Mouse (Mus musculus): ENCODE measurements around the gene Cox10.

The Cox10 gene

DNA sequence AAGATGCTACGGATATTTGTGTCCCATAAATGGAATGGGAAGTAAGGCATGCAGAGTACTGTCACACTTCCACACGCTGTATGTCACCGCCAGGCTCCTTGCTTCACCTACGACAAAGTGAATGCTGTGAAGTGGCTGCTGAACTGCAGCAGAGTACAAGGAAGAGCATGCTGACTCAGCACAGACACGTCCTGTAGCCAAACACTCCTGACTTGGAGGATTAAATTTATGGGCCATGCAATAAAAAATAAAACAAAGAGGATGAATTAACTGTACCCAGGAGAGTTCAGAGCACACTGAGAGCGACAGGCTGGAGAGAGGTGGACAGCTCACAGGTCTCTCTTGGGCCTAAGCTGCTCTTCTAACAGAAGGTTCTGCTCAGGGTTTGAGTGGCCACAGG lies 79.8 kb downstream of the Cox10 start:
- DNase-seq (ENCODE audit: low spot score), result no peak

DNA sequence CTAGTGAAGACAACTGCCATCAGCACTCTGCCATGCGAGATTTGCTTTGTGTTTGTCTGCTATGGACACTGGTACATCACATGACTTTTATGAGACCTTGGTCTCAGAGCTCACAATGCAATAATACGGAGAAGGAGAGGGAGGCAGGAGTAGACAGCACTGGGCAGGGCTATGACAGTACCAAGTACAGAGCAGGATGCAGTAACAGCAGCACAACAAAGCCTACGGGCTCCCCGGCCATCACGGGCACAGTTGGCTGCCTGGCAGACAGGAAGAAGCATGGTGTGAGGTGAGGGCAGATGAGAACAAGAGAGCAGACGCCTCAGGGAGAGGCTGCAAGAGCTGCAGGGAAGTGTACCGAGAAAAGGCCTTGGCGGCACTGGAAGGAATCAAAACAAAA lies 87.3 kb downstream of the Cox10 start:
- no peak for DNase-seq (ENCODE audit: low spot score)

DNA sequence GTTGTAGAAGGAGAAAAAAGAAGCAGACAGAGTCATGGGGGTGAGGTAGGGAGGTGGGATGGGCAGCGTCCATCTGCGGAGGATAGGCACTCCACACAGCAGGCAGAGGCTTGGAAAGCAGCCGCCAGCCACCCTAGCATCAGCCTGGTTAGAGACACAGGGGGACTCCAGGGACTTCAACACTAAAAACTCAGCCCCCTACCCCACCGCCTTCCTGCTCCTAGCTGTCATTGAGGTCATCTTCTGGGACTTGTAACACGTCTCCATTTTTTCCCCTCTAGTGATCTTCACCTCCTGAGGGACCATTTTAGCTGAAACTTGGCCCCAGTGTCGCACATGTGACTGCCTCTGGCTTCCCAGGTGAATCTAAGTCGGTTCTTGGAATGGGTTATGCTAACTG lies 88.5 kb downstream of the Cox10 start:
- DNase-seq (ENCODE audit: low spot score), result no peak

DNA sequence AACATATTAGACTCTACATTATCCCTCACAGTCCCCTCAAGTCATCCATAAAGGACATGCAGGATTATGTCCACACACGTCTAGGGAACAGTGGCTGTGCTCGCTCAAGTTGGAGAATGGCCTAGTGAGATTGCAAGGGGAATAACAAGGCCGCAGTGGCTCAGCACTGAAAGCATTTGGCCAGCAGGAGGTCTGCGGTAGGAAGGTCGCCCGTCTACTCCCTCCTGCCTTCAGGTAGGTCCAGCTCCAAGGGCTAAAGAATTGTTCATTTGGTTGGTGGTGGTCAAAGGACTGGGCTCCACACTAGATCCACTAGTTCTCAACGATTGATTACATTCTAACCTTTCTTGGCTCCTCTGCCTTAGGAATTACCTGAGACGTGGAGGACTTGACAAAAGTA lies 89.0 kb downstream of the Cox10 start:
- DNase-seq (ENCODE audit: low spot score), result no peak

DNA sequence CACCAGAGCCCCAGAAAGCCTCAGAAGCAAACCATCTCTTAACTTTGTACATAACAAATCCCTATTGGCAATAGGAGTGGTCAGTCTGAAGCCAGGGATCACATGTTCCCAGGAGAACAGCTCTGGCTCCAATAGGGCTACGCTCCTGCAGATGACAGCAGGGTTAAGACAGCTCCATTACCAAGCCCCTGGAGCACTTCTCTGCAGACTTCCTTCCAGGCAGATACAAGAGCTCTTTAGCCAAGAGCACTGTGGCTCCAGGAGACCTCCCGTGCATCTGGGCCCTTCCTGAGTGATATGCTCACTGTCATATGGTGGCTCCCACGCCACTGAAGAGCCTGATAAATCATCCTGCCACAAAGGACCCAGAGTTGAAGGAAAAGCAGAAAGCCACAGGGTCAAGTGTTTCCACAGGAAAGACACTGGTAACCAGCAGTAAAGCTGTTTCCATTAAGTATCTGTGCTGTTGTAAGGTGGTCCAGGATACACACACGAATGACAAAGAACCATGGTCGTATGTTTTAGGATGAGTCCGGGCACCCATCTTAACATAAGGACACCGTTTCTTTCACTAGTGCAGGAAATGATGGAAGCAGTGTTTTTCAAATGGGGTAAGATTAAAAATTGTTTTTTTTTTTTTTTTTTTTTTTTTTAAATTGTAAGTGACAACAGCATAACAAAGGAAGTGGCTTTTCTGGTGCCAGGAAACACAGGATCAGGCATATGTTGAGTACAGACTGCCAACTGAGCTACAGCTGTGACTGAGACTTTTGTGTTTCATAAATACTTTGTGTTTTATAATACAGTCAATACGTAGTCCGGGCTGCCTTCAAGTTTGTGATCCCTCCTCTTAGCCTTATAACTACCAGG lies 90.0 kb downstream of the Cox10 start:
- no peak for DNase-seq (ENCODE audit: low spot score)

DNA sequence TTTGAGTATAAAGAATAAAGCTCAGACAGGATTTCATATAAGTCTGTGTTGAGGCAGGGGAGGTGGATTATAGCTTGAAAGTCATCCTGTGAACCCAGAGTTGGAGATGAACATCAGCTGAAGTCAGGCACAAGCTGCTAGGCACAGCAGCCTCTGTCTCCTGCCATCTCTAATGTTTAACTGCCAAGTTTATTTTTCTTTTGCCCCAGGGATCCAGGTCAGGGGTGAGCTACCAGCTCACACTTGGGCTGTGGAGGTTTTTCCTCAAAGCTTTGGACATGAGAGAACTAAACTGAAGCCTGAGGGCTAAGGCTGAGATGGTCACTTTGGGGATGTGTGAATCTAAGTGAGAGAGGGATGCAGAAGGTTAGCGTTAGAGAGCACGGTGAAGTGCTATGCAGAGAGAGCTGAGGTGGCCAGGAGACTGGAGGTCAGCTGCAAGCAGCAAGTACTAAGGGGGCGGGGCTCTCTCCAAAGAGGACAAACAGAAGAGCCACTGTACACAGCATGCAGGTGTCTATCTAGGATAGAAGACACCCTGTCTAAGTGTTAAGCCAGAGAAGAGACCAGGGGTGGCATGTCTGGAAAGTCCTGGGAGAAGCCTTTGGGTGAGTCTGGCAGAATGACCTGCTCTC lies 91.1 kb downstream of the Cox10 start:
- no peak for DNase-seq (ENCODE audit: low spot score)

DNA sequence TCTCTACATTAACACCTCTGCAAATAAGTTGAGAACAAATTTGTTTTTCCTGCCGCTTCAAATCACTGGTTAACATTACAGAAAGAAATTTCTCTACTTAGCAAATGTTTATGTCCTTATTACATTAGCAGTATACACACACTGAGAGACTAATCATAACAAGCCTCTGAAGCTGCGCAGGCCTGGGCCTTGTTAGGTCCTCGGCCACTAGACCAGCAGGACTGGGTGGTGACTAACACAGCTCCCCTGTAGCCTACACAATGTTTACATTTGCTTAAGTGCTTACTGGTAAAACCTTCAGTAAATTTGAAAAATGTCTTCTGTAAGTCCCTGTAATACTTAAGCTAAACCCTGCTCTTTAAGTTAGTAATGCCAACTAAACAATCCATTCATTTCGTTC lies 92.6 kb downstream of the Cox10 start:
- DNase-seq (ENCODE audit: low spot score), result no peak

DNA sequence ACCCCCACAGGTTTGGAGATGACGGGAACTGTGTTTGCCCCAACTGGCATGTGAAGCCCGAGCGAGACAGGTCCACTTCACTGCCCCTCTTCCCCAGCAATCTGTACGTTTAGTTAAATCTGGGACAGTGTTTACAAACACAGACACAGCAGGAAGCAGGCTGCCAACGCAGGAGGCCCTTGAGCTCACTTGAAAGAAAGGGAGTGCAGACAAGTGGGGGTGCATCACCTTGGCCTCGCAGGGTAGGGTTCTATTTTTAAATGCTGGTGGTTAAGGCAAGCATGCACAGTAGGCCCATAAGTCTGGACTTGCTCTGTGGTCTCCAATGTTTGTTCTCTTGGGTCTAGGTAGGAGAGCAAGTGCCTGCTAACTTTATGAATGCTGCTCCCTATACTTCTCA lies 93.8 kb downstream of the Cox10 start:
- DNase-seq (ENCODE audit: low spot score), result no peak

DNA sequence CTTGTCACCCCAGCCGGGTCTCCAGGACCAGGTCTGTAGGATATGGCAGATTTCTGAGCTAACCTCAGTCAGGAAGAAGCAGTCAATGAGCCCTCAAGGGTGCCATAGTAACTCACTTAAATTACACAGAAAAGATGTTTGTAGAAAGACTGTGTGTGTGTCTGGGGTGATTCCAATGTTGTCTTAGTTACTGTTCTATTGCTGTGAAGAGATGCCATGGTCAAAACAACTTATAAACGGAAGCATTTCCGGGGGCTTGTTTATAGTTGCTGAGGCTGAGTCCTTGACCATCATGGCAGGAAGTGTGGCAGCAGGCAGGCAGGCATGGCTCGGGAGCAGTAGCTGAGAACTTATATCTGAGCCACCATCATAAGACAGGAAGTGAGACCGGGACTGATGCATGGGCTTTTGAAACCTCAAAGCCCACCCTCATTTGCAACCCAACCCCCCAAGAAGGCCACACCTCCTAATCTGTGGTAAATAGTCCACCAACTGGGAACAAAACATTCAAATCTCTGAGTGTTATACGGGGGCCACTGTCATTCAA lies 94.6 kb downstream of the Cox10 start:
- DNase-seq (ENCODE audit: low spot score), result no peak

DNA sequence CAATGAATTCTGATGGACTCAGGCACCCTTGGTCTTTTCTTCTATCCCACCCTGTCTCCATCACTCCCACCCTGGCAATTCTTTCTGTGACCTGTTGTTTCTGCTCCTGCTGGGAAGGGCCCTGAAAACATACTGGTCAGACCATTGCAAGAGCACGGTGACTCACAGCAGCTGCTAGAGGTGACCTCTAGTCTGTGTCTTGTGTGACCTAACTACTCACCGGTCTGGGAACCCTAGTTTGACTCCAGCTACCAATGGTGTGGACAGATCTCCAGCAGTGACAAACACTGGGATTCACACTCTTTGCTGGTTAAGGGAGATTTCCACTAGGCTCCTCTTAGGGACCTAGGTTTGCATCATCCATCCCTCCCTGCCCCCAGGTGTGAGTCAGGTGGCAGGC lies 101.5 kb downstream of the Cox10 start:
- DNase-seq (ENCODE audit: low spot score), result no peak

DNA sequence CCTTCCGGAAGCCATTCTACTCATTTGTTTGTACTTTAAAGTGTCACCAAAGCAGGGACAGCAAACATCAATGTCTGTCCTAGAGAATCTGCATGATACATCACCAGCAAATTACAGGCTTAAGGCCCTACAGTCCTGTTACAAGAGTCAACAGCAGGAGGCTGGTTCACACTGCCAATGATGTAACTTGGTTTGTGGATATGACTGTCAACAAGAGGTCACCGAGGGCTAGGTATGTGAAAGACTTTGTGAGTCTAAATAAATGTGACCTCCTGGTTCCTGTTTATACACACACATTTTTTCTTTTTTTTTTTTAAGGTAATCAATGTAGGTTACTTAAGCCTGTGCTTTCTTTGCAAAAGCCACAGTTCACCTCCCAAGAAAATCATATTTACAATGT lies 102.5 kb downstream of the Cox10 start:
- DNase-seq (ENCODE audit: low spot score), result no peak

DNA sequence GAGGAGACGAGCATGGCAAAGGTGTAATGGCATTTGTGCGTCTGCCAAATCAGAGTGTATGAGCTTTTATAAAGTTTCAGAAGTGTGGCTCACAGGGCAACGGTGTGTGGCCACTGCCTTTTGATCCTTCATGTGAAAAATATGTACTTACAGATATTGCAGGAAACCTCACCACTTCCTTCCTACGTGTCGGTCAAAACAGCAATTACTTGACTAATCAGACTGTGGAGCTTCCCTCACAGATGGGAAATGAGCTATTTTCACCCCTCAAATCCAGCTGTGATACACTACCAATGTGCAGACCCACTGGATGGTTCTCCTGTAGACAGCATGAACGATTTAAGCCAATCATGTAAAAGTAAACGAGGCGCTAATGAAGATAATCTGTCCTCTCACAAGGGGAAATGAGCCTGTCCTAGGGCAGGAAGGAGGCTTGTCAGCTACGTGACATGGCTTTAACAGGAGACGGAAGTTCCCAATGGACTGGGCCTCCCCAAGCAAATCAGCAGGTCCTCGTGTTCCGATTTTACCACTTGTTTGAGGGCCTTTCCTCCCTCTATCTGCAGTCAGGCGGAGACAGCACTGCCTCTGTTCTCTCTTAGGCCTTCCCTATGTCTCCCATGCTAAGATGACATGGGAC lies 103.9 kb downstream of the Cox10 start:
- DNase-seq (ENCODE audit: low spot score), result no peak

DNA sequence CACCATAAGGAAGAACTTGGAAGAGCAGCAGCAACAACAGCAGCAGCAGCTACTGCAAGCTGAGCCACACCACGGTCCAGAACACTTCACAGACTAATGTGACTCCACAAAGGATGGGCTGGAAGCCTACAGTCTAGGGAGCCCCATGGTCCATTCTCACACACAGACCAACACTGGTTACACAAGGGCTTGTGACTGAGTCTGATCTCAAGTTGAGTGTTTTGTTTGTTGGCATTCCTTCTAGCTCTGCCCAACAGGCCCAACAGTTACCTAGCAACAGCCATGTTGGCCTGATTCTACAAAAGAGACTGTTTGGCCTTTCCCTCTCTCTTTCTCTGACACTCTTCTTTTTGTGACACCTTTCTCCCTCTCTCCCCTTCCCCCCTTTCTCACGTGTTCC lies 105.3 kb downstream of the Cox10 start:
- DNase-seq (ENCODE audit: low spot score), result no peak

DNA sequence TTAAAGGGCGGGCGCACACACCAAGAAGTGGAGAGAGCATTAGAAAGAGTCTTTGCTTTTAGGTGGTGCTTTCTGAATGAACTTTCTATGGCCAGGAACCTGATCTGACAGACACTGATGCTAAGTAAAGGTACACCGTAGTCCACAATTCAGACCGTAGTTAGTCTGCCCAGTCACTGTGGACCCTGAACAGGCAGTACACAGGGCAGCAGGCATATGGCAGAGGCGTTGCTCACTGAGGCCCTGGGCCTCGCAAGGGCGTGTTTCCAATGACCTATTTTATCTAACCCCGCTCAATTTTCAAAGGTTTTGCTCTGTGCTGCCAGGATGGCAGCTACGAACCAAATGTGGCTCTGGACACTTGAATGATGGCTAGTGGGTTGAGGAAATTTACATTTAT lies 107.8 kb downstream of the Cox10 start:
- no peak for DNase-seq (ENCODE audit: low spot score)

DNA sequence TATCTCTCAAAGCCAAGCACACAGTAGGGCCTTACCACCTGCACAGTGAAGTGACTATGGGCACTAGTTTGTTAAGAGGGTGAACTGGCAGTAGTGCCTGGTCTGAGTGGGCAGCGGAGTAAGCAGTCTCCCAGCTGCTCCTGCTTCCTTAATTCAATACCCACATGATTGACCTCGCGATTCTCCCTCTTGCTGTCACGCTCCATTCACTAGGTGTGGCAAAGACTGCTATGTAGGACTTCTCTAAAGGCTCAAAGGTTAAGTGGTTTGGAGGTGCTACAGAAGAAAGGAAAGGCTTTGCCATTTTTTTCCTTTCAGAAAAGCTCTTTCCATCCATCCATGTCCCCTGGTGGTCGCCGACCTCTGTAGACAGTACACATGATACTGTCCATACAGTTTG lies 108.5 kb downstream of the Cox10 start:
- DNase-seq (ENCODE audit: low spot score), result no peak

DNA sequence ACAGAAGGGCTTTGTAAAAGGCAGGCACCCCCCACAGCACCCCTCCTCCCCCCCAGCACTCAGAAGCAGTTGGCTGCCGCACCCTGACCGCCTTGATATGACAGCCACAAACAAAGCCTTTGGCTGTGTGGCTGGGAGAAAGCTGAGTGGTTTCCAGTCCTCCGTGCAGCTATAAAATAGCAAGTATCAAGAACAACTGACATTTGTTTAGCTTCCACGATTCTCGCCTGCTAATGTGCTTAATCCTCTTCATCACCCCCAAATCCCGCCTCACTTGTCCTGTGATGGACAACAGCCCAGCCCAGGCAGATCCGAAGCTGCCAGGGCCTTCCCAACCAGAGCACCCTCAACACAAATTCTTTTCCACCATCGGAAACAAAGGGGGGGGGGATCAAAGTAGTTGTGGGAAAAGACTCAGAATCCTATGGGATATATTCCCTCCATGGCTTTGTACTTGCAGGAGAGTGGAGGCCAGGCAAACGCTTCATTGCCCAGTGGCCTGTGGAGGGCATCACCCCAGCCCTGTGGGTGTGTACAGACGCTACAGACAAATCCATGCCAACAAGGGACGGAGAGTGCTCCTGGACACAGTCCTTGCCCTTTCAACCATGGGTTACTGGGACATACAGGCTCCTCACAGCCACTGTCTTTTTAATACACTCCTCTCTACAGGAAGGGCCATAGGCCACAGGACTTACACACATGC lies 109.9 kb downstream of the Cox10 start:
- no peak for DNase-seq (ENCODE audit: low spot score)

DNA sequence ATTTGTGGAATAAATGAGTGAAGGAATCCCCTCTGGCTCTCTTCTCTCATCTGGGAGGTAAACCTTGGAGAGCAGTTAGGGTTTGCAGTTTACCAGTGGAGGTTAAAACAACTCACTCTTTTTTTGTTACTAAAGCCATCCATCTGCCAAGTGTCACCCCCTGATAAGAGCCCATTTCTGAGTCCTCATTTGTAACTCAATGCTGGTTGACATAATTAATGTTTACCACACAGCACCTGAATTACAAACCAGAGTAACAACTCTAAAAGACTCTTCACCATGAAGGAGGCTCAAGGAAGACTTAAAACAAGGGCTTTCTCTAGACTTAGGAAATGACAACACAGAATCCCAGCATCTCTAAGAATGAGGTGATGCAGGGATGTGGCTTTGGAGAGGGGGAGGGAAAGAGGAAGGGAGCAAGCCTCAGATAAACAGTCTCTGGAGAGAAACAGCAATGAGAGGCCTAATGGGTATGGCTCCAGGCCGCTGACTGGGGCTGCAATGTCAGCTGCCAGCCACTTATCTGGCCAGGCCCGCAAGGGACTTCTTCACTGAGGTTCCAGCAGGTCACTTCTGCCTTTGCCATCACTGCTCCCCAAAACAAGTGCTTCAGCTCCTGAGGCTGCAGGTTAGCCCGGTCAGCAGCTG lies 110.8 kb downstream of the Cox10 start:
- DNase-seq (ENCODE audit: low spot score), result no peak

DNA sequence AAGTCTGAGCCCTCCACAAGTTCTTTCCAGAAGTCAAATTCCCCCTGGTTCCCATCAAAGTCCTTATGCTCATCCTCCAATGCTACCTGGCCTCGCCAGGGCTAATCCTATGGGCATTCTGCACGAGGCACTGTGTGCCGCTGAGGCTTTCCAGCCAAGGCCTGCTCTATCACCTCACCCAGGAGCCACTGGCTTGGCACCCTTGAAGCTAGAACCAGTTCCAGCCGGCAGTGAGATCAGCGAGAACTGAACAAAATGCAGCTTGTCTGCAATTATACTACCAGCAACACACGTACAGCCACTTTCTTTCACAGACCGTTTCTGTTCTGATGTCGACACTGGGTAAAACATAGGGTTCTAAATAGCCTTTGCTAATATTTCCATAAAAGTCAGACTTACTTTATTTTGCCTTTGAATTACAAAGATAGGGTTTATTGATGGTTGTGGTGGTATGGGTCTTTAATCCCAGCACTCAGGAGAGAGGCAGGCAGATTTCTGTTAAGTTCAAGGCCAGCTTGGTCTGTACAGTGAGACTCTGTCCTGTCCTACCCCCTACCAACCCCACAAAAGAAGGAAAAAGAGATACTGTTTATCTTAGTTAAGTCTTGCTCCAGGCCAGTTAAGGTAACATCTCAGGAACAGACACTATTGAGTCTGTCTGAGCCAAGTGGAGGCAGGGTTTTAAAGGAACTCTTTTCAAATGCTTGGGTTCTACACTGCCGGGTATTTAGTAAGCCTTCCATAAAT lies 111.5 kb downstream of the Cox10 start:
- no peak for DNase-seq (ENCODE audit: low spot score)

DNA sequence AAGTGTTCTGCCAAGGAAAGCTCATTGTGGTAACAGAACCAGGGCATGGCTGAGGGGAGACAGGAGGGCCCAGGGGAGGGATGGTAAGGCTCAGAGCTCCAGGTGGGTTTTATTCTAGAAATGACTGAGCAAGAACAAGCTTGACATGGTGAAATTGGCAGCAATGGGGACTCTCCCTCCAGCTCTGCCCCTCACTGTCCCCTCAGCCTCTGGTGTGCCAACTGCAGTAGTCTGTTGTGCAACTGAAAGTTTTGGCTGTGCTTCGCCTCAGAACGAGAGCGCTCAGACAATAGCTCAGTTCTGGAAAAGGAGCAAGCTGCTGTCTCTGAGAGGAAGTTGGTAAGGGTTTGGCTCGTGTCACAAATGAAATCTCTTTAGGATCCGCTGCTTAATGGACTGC lies 113.8 kb downstream of the Cox10 start:
- DNase-seq (ENCODE audit: low spot score), result no peak

DNA sequence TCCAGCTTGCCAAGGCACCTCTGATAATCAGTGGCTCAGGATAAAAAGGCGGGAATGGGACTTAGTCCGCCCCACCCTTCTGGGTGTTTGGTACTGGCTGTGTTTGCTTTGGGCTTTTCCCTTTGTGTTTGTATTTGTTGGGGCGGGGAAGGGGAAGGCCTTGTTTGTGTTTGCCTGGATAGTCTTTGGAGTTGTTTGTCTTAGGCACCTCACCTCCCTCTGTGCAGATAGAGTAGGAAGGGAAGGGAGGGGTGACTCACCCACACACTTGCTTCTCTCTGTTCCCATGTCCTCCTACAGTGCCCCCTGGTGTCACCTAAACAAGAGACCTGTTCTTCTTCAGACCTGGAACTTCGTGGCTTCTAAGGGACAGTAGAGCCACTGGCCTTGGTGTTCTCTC lies 122.1 kb downstream of the Cox10 start:
- DNase-seq (ENCODE audit: low spot score), result no peak

DNA sequence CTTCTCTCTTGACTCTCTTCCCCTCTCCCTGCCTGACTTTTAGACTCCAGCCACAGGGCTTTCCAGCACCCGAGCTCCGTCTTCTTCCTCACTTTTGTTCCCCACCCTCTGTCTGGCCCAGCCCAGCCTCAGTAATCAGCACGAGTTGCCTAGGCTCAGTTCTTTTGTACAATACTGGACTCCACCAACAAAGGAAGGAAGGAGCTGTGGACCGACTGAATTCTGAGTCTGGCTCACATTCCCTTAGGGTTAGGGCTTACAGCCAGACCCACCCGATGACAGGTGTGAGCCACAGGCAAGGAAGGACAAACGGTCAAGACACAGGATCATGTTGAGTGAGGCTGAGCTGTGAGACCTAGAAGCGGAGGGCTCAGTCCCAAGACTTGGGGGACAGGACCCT lies 122.5 kb downstream of the Cox10 start:
- no peak for DNase-seq (ENCODE audit: low spot score)
